Mouse (Mus musculus): ENCODE data around the gene Gm6871. TPM values are rescaled to one million over a fixed set of nuclear protein-coding genes. Genes with fewer than 3 reads are reported as not detected.
"Not testable (repeated sequence)": the region's sequence is repeated elsewhere in the genome, so short reads cannot be mapped to it uniquely, and the experiment has no call there.

The Gm6871 gene
- polyA plus RNA-seq (2014; fragmentation: Nextera tagmentation; extraction: Ambion mirVana) = not detected in 2 replicates

DNA sequence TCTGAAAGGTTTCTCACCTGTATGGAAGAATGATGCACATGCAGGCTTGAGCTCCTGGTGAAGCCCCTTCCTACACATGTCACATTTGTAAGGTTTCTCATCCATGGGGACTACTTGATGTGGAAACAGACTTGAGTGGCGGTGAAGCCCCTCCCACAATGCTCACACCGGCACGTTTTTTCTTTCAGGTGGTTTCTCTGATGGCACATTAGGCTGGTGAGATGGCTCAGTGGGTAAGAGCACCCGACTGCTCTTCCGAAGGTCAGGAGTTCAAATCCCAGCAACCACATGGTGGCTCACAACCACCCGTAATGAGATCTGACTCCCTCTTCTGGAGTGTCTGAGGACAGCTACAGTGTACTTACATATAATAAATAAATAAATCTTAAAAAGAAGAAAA, at the start of gene Gm6871:
Gene Gm6871 (minus strand): TSS at position 101 of the 400 bp plus-strand sequence.
- WGBS = 88% methylated on average over 6 of the region's 6 CpGs
- not testable (repeated sequence) for DNase-seq (ENCODE audit: low spot score, missing footprints); H3K4me3 ChIP-seq (ENCODE audit: low read depth, low read length)

GRCm38 (mm10) chr7:41616241-41616640, 42.8 kb upstream of the Gm6871 start:
- WGBS = 98% methylated on average over 1 of the region's 1 CpGs
- not testable (repeated sequence) for H3K36me3 ChIP-seq (ENCODE audit: control insufficient read depth, insufficient read depth, low read length)

More for the DNA sequence above, at the start of gene Gm6871:
- ATAC-seq (ENCODE audit: low FRiP score); H3K27ac ChIP-seq (ENCODE audit: low read depth, low read length); H3K36me3 ChIP-seq (ENCODE audit: control insufficient read depth, insufficient read depth, low read length); H3K4me1 ChIP-seq (ENCODE audit: control insufficient read depth, insufficient read depth, low read length); H3K4me2 ChIP-seq; H3K9ac ChIP-seq (ENCODE audit: low read length); H3K9me3 ChIP-seq (ENCODE audit: control insufficient read depth, low read length); H3K27me3 ChIP-seq (ENCODE audit: control insufficient read depth, insufficient read depth, low read length): not testable (repeated sequence)

GRCm38 (mm10) chr7:41611654-41612053, 38.2 kb upstream of the Gm6871 start:
- ATAC-seq (ENCODE audit: low FRiP score) (no peak), DNase-seq (ENCODE audit: low spot score, missing footprints) (no peak)
- WGBS = 86% methylated on average over 3 of the region's 3 CpGs
- no peaks in the 10 kb centered on the region for H3K9me3 ChIP-seq (ENCODE audit: control insufficient read depth, low read length)
- no peak overlapping the region for H3K27ac ChIP-seq (ENCODE audit: low read depth, low read length)
- no peak overlapping the region for H3K4me2 ChIP-seq
- no peaks in the 10 kb centered on the region for H3K4me1 ChIP-seq (ENCODE audit: control insufficient read depth, insufficient read depth, low read length)
- no peak overlapping the region for H3K4me3 ChIP-seq (ENCODE audit: low read depth, low read length)
- H3K27me3 ChIP-seq (ENCODE audit: control insufficient read depth, insufficient read depth, low read length) = no peaks in the 10 kb centered on the region
- H3K9ac ChIP-seq (ENCODE audit: low read length) = no peak overlapping the region
- no peaks in the 10 kb centered on the region; the same call in 1 of the 2 replicates for H3K36me3 ChIP-seq (ENCODE audit: control insufficient read depth, insufficient read depth, low read length)

More at GRCm38 (mm10) chr7:41616241-41616640, 42.8 kb upstream of the Gm6871 start:
- H3K4me2 ChIP-seq; ATAC-seq (ENCODE audit: low FRiP score); H3K27ac ChIP-seq (ENCODE audit: low read depth, low read length); H3K27me3 ChIP-seq (ENCODE audit: control insufficient read depth, insufficient read depth, low read length); DNase-seq (ENCODE audit: low spot score, missing footprints); H3K4me3 ChIP-seq (ENCODE audit: low read depth, low read length); H3K9me3 ChIP-seq (ENCODE audit: control insufficient read depth, low read length); H3K9ac ChIP-seq (ENCODE audit: low read length); H3K4me1 ChIP-seq (ENCODE audit: control insufficient read depth, insufficient read depth, low read length): not testable (repeated sequence)

DNA sequence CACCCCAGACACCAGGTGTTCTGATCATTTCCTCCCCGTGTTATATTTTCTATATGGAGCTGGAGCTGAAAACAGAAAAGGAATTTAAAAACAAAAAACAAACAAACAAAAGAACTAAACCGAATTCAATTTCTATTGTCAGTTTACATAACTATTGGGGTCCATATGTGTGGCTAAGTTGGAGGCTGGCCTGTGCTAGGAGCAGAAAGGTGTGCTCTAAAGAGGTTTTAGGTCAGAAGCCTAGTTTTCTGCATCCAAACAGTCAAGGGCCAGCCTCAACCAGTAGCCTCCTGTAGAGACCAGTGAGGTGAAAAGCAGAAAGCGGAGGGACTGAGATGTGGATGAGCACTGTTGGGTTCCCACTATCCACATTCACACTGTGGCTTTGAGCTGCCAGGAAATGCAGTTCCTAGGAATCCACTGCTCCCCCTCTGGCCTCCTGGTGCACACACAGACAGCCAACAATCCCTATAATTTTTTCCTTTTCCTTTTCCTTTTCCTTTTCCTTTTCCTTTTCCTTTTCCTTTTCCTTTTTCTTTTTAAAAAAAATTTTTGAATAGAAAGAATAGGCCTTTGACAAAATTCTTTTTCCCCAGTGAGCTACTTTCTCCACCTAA, 26.6 kb upstream of the Gm6871 start:
- Histone ChIP-seq H3K36me3 (ENCODE audit: control insufficient read depth, insufficient read depth, low read length) (no peaks in the 10 kb centered on the region), H3K9me3 (ENCODE audit: control insufficient read depth, low read length) (no peaks in the 10 kb centered on the region), H3K4me2 (peak overlapping the region; percentile 42), H3K27ac (ENCODE audit: low read depth, low read length) (no peak overlapping the region), H3K4me3 (ENCODE audit: low read depth, low read length) (peak overlapping the region; percentile 56), H3K27me3 (ENCODE audit: control insufficient read depth, insufficient read depth, low read length) (no peaks in the 10 kb centered on the region), H3K9ac (ENCODE audit: low read length) (peak overlapping the region; percentile 69), H3K4me1 (ENCODE audit: control insufficient read depth, insufficient read depth, low read length) (no peaks in the 10 kb centered on the region; the same call in 1 of the 2 replicates)
- WGBS = 23% methylated on average over 3 of the region's 3 CpGs
- DNase-seq (ENCODE audit: low spot score, missing footprints) = peak; percentile 86
- ATAC-seq (ENCODE audit: low FRiP score) = no peak

GRCm38 (mm10) chr7:41599034-41599813, 25.8 kb upstream of the Gm6871 start, which contains the start of gene 2610021A01Rik:
Gene 2610021A01Rik (plus strand): TSS chr7:41599230.
- H3K9me3 ChIP-seq (ENCODE audit: control insufficient read depth, low read length) = no peaks in the 10 kb centered on the region
- no peaks in the 10 kb centered on the region for H3K27me3 ChIP-seq (ENCODE audit: control insufficient read depth, insufficient read depth, low read length)
- ATAC-seq (ENCODE audit: low FRiP score) (peak; percentile 97), DNase-seq (ENCODE audit: low spot score, missing footprints) (peak; percentile 98)
- peak within 1 kb of the TSS; percentile 56 for H3K4me3 ChIP-seq (ENCODE audit: low read depth, low read length)
- peak within 1 kb of the TSS; percentile 69 for H3K9ac ChIP-seq (ENCODE audit: low read length)
- no peaks in the 10 kb centered on the region for H3K36me3 ChIP-seq (ENCODE audit: control insufficient read depth, insufficient read depth, low read length)
- H3K27ac ChIP-seq (ENCODE audit: low read depth, low read length) = no peak within 1 kb of the TSS
- no peaks in the 10 kb centered on the region; the same call in 1 of the 2 replicates for H3K4me1 ChIP-seq (ENCODE audit: control insufficient read depth, insufficient read depth, low read length)
- H3K4me2 ChIP-seq = peak within 1 kb of the TSS; percentile 42
- under 1% methylated on average over 41 of the region's 41 CpGs for WGBS

DNA sequence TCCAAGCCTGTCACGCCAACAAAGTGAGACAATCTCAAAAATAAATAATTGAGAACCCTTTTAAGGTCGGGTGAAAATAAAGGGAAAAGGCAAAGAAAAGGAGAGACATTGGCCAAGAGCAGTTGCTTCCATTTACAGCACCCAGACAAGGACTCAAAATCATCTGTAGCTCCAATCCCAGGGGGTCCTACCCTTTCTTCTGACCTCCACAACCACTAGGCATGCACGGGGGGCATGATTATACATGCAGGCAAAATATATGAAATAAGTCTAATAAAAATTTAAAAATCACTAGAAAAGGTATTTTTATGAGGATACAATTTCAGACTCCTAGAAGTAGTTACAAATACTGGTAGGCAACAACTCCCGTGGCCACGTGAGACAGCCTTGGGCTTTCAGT, 25.2 kb upstream of the Gm6871 start:
- Histone ChIP-seq H3K4me2 (peak overlapping the region; percentile 42), H3K4me1 (ENCODE audit: control insufficient read depth, insufficient read depth, low read length) (no peaks in the 10 kb centered on the region; the same call in 1 of the 2 replicates), H3K4me3 (ENCODE audit: low read depth, low read length) (peak overlapping the region; percentile 56), H3K9me3 (ENCODE audit: control insufficient read depth, low read length) (no peaks in the 10 kb centered on the region), H3K36me3 (ENCODE audit: control insufficient read depth, insufficient read depth, low read length) (no peaks in the 10 kb centered on the region), H3K27ac (ENCODE audit: low read depth, low read length) (no peak overlapping the region), H3K27me3 (ENCODE audit: control insufficient read depth, insufficient read depth, low read length) (no peaks in the 10 kb centered on the region), H3K9ac (ENCODE audit: low read length) (peak overlapping the region; percentile 69)
- no peak for DNase-seq (ENCODE audit: low spot score, missing footprints)
- WGBS = 51% methylated on average over 5 of the region's 5 CpGs
- peak; percentile 50; the same call in 1 of the 2 replicates for ATAC-seq (ENCODE audit: low FRiP score)

- not testable (repeated sequence) for H3K4me1 ChIP-seq (ENCODE audit: control insufficient read depth, insufficient read depth, low read length); H3K27me3 ChIP-seq (ENCODE audit: control insufficient read depth, insufficient read depth, low read length); ATAC-seq (ENCODE audit: low FRiP score); DNase-seq (ENCODE audit: low spot score, missing footprints); H3K9me3 ChIP-seq (ENCODE audit: control insufficient read depth, low read length); H3K4me2 ChIP-seq; H3K36me3 ChIP-seq (ENCODE audit: control insufficient read depth, insufficient read depth, low read length); H3K9ac ChIP-seq (ENCODE audit: low read length); H3K27ac ChIP-seq (ENCODE audit: low read depth, low read length); H3K4me3 ChIP-seq (ENCODE audit: low read depth, low read length)
These were observed 14.4 kb upstream of the Gm6871 start for GRCm38 (mm10) chr7:41587831-41588230.

DNA sequence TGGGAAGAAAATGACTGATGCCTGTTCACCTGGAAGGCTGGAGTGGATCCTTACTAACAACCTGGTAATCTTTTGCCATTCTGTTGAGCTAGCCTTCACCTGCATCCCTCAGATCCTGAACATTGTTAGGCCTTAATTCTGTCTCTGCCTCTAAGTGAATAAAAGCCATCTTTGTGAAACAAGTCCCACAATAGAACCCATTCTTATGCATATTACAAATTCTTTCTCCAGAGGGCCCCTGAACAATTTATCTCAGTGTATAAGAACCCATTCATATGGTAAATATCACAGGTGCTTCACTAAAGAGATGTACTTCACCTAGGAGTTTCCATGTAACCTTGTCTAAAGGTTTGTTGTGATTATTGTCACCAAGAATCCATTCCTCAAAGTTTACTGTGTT, 8.6 kb upstream of the Gm6871 start:
- H3K4me3 ChIP-seq (ENCODE audit: low read depth, low read length) = no peak overlapping the region
- H3K9me3 ChIP-seq (ENCODE audit: control insufficient read depth, low read length) = no peaks in the 10 kb centered on the region; the same call in 1 of the 2 replicates
- ATAC-seq (ENCODE audit: low FRiP score) (no peak), DNase-seq (ENCODE audit: low spot score, missing footprints) (no peak)
- H3K27me3 ChIP-seq (ENCODE audit: control insufficient read depth, insufficient read depth, low read length) = no peaks in the 10 kb centered on the region
- no peak overlapping the region for H3K4me2 ChIP-seq
- no peak overlapping the region for H3K9ac ChIP-seq (ENCODE audit: low read length)
- no peaks in the 10 kb centered on the region for H3K36me3 ChIP-seq (ENCODE audit: control insufficient read depth, insufficient read depth, low read length)
- no peaks in the 10 kb centered on the region for H3K4me1 ChIP-seq (ENCODE audit: control insufficient read depth, insufficient read depth, low read length)
- no peak overlapping the region for H3K27ac ChIP-seq (ENCODE audit: low read depth, low read length)

DNA sequence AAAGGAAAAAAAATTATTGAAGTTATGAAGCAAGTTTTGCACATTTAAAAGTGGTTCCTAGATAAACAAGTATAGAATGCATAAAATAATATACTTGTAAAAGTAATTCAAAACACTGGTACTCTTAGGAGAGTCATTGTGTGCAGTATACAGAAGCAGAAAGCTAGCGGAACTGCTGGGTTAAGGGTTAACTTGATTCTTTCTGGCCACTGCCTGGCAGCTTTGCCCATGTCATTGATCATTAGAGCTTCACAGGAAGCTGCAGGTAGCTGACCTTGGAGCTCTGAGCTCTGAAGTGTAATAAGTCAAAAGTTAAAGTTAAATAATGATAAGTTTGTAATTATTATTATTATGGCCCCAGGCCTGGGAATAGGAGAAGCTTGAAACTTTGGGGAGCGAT, 4.5 kb upstream of the Gm6871 start:
- Histone ChIP-seq H3K27me3 (ENCODE audit: control insufficient read depth, insufficient read depth, low read length) (no peaks in the 10 kb centered on the region), H3K4me1 (ENCODE audit: control insufficient read depth, insufficient read depth, low read length) (no peaks in the 10 kb centered on the region), H3K27ac (ENCODE audit: low read depth, low read length) (no peak overlapping the region), H3K9ac (ENCODE audit: low read length) (no peak overlapping the region), H3K36me3 (ENCODE audit: control insufficient read depth, insufficient read depth, low read length) (no peaks in the 10 kb centered on the region), H3K4me2 (no peak overlapping the region), H3K4me3 (ENCODE audit: low read depth, low read length) (no peak overlapping the region), H3K9me3 (ENCODE audit: control insufficient read depth, low read length) (no peaks in the 10 kb centered on the region; the same call in 1 of the 2 replicates)
- no peak for ATAC-seq (ENCODE audit: low FRiP score)
- no peak for DNase-seq (ENCODE audit: low spot score, missing footprints)
- WGBS = 89% methylated on average over 2 of the region's 2 CpGs

All from midbrain, embryonic 11.5 days (tissue).